Mouse (Mus musculus) thymus, postnatal 10 days (tissue): ENCODE measurements around the gene Ankrd26.
"Not testable (repeated sequence)": the region's sequence is repeated elsewhere in the genome, so short reads cannot be mapped to it uniquely, and the experiment has no call there.

ENCODE experiments used
- DNase-seq, 2 experiments: peaks; one replicate each; pipeline ENCODE4 v3.0.0; 2021; ENCODE audit warnings: low spot score in 2 of 2

Ankrd26 gene

DNA sequence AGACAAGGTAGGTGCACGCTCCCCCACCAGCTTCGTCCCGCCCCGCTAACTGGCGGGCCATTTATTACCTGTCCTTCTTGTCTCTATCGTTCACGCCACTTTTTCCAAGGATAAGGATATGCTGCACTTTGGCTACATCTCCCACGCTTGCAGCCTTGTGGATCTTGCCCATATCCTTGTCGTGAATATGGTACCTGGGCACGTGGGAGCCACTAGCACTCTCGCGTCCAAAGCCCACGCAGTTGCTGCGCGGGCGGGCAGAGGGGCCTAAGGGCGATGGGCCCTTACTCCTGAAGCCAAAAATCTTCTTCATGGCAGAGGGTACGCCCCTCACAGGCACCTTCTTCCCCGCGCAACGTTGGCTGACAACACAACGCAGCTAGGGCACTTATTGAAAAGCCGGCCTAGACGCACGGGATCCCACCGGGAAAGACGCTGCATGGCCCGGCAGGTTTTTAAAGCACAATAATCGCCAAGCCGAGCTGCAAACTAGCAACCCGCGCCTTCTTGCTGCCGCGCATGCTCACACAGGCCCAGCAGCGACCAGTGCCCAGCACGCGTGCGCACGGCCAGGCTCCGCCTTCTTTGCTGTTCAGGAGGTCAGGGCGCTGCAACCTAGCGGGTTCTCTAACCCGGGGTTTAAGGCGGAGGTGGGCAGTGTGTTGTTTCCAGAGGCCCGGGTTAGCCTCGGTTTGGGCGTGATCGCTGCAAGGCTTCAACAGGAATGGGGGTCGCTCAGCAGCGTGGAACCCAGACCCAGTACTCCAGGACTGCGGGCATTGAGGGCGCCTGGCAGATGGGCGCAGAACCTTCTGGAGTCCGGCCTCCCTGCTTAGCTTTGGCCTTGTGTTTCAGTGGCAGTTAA lies at the start of gene Ankrd26:
Gene Ankrd26 (minus strand): TSS at position 482 of the 865 bp plus-strand sequence.
- DNase-seq: peak; percentile 83 to 92

DNA sequence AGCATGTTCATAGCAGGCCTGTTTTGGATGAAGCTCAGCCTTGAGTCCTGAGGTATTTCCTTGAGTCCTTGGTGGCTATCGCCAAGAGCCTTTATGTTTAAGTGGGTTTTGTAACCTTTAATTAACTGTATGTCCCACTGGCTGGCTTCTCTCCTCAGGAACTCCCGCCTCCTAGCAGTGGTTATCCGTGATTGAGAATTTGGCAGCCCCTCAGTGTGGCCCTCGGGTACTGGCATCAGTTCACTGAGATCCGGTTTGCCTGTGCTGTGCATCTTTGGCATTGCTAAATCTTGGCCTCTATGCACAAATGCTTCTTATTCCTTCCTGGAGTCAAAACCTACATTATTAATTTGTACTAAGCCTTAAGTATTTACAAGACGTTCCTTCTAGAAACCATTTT lies 46.9 kb upstream of the Ankrd26 start:
- DNase-seq: no peak

DNA sequence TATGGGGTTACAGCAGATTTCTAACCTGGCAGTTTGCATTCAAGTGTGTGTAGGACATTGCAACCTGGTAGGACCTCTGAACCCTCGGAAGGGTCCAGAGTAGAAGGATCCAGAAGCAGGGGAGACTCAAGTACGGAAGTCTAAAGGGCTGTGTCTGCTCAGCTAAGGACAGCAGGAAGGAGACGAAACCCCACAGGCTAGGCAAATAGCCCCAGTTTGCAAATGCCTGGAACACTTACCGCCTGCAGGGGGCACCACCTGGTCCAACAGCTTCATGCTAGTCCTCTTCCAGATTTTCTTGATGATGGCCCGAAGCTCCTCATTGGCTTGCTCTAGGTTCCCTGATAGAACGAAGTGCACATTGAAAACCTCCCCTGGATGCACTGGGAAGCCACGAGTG lies 43.9 kb upstream of the Ankrd26 start:
- no peak for DNase-seq

DNA sequence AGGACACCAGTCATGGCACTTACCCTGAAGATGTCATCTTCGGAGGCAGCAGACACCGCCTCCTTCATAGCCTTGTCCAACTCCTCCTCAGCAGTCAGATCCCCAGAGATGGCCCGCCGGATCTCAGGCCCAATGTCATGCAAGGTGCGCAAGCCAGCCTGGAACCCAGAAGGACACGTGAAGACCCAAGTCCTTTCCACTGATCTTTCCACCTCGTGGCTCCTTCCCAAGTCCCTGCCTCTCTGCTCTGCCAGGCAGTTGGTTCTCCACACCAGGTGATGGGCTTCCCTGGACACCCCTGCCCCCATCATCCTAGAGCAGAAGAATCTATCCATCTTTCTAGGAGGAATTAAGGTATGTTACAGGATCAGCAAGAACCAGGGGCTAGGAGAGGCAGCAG lies 41.8 kb upstream of the Ankrd26 start:
- DNase-seq: no peak

DNA sequence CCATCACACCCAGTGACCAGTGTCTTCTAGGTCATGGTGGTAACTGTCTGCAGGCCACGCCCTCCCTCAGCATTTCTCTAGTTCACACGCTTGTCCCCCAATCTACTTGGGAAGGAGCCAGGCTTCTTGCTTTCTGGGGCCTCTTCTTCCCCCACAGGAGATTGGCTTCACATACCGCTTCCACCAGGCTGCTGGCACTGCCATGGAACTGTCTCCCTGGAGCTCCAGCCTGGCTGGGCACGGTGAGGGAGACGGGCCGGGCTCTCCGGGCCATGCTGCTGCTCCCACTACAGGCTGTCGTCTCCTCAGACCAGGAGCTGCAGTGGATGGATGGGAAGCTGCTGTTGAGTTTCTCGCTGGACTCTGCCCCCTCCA lies 33.6 kb upstream of the Ankrd26 start:
- DNase-seq: no peak

DNA sequence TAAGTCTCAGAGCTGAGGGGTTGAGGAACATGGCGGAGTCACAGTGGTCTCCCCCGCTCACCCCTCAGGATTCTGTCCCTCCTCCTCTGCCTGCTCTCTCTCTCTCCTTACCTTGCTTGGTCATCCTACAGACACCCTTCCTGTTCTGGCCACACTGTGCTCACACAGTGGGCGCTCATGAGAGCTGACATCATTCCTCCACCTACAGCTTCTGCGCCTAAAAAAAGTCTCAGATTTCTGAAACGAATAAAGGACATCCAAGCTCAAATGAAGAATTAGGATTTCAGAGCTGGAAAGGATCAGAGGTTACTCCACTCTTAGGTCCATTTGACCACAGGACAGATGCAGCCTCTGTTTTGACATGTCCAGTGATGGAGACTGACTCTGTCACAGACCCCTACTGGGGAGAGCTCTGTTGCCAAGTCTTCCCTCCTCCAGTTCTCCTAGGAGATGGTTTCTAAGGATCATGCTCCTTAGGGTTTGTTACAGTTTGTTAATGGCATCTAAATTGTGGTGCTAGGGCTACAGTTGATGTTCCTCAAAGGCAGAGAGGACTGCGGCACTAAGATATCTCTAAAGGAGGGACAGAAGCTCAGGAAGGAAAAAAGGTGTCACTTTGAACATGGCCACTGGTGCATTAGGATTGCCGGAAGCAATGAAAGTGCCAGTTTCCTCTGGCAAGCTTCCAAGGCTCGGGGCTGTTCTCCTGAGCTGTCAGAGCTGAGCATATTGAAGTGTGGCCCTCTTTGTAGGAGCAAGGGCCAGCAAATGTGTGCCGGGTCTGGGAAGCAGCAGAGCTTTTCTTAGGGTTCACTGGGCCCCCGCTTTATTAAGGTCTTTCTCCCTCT lies 33.0 kb upstream of the Ankrd26 start:
- DNase-seq: no peak

DNA sequence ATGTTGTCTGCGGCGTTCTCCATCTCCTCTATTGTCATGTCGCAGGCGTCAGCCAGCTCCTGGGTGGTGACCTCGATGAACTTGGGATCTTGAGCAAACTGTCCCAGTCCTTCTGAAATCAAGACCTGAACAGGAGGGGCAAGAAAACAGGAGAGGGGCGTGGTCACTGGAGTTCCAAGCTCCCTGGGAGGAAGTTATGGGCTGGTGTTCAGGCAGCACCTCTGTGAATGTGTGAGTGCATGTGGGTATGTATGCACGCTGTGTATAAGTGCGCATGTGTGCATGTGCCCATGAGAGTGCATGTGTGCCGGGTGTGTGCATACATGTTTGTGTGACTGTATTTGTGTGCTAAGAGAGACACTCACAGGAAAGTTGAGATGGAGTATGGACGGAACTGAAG lies 32.0 kb upstream of the Ankrd26 start:
- no peak for DNase-seq

DNA sequence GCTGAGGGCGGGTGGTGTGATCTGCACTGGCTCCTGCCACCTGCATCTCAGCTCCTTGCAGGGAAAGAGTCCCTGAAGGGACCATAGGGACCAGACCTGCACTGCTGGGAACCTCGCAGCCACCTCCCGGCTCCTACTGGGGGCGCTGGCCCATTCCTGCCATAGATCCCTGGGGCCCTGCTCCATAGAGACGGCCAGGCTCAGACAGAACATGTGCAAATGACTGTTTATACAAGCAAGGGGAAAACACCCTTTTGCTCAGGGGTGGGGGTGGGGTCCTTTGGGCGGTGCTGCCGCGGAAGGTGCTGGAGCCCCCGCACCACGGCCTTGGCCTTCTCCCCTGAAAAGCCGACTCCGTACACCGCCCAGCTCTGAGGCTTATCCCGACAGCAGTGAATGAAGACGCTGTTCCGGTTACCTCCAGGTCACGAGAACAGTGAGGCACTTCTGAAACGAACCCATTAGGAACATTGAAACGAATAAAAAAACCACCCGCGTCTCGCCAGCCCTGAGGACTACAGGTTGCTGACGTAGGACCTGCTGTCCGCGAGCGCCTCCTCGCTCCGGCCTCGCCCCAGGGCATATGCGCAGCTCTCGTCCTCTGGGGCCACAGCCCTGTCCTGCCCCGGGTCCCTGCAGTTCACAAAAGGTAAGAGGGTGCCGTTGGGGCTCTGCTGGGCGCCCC lies 31.5 kb upstream of the Ankrd26 start:
- DNase-seq: no peak

DNA sequence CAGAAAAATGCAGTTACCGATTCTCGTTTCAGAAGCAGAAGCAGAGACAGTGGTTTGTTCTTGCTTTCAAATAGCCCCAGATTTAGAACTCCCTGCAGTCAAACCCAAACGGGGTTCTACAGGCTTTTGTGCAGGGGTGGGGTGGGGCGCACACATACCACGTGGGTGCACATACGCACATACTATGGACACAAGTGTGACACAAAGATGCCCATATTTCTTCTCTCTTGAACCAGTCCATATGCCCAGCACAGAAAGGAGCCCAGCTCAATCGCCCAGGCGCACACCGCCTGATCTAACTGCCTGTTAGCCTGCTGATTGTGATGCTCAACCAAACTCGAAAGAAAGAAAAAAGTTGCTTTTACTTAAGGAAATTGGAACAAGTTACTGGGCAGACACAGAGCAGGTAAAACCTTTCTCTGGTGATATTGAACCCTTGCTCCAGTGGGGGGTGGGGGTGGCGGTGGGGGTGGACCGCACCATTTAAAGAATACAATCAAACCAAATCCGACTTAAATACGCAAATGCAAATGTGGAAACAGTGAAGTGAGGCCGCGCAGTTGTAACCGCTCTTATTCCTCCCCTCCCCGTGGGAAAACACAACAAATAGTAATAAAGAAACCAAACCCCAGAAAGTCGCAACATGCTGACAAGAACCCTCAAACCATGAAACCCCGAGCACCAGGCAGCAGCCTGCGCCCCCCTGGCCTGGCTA lies 30.8 kb upstream of the Ankrd26 start:
- no peak for DNase-seq

DNA sequence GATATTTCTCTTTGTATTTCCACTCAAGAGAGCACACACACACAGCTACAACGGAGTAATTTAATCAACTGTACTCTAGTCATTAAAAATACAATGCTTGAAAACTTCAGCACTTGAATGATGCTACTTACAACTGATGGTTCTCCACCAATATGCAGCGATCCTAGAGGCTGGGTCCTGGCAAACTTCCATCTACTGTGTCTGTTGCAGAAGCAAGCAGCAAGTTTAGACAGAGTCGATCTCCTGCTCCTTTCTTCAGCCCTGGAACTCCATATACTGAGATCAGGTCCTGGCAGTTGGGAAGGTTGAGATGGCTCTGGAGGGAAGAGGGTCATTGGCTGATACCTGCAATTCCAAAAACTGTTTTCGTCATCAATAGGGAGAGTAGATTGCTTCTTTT lies 16.7 kb upstream of the Ankrd26 start:
- DNase-seq: not testable (repeated sequence)

DNA sequence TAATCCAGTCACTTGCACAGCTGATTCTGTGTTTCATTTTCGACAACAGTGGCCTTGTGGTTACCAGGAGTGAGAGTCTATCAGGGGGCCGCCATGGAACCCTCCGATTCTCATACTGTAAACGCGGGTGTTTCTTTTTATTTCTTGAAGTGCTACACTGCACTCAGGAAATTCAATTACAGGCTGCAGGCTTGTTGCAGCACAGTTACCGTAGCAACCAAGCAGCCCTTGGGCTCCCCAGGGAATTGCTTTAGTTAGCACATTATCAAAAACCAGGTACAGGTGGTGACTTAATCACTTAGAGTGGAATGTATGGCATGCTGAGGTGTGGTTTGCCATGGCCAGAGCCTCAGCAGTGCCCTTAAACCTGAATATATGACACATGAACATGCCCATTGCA lies 12.3 kb upstream of the Ankrd26 start:
- no peak for DNase-seq

DNA sequence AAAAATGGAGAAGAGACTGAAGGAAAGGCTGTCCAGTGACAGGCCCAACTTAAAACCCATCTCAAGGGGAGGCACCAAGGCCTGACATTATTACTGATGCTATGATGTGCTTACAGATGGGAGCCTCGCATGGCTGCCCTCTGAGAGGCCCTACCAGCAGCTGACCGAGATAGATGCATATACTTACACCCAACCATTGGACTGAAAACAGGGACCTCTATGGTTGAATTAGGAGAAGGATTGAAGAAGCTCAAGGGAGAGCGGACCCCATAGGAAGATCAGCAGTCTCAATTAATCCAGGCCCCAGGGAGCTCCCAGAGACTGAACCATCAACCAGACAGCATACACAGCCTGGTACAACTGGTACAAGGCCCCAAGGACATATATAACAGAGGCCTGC lies 5.8 kb upstream of the Ankrd26 start:
- DNase-seq: no peak

DNA sequence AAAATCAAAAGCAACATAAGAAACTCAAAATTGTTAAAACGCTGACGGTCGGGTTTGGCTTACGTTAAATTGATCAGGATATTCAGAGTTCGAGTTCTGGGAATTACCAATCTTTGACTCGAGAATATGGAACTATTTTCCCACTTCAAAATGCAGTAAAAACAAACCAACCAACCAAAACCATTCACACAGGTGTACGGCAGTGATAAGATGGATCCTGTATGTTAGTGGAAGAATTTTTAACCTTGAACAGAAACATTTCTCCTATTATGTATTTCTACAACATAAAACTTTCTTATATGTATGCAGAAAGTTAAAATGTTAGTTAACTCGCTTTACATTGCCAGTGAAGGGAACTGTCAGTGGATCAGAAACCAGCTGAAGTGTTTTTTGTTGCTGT lies 801 bp downstream of the Ankrd26 start:
- no peak for DNase-seq

DNA sequence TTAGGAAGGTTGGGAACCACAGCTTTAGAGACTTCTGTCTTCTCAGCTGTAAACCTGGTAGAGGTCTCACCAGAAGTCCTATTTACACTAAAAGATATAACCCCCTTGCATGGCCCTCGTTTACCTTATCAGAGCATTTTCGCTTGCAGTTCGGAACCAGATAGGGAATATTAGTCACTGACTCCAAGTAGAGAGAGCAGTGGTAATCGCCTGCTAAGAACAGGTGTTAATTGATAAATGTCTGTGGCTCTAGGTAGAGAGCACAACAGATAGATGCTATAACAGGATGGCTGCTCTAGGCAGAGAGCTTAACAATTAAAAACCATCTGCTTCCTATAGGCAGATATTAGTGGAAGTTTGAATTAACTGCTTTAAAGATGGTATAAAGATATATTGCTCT lies 23.4 kb downstream of the Ankrd26 start:
- DNase-seq: no peak

DNA sequence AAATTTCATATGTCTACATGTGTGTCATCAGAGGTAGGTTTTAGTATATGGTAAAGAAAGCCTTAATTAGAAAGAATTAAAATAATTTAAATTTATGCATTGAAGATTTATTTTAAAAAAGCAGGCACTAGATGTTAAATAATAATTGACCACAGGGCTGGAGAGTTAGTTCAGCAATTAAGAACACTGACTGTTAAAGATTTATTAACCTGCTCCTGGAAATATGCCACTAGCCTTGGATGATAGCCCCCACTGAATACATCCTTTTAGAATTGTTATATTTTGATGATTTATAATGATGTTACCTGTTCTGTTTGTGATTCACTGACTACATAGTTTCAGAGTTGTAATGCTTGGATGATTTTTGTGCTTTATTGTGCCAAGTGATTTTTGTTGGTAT lies 24.8 kb downstream of the Ankrd26 start:
- DNase-seq: not testable (repeated sequence)

DNA sequence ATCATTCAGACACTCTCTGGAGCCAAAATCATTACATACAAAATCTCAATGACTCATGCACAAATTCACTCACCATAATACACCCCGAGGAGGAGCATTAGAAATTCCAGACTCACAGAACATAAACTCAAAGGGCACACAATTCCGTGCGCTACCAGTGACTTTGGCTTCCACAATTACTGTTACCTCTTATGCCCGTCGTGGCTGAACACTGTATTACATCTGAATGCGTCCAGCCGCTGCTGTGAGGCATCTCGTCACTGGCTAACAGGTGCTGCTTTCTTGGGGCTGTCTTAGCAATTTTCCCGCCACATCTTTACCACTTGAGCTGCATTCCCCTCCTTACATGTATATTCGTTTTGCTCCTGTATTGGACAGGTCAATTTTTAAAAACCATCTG lies 26.7 kb downstream of the Ankrd26 start:
- no peak for DNase-seq

DNA sequence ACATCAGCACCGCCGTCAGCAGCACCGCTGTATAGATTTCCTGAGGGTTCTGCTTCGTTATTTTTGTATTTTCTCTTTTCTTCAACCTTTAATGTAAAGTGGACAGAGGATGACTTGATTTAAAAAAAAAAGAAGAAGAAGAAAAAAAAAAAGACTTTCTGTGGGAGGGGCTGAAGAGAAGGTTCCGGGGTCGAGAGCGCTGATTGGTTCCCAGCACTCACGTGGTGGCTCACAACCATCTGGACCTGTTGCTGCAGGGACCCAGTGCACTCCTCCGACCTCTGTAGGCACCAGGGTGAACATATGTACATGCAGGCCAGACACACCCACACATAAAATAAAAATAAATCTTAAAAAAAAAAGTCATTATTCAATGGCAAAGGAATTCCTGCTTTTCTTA lies 28.6 kb downstream of the Ankrd26 start:
- no peak for DNase-seq

DNA sequence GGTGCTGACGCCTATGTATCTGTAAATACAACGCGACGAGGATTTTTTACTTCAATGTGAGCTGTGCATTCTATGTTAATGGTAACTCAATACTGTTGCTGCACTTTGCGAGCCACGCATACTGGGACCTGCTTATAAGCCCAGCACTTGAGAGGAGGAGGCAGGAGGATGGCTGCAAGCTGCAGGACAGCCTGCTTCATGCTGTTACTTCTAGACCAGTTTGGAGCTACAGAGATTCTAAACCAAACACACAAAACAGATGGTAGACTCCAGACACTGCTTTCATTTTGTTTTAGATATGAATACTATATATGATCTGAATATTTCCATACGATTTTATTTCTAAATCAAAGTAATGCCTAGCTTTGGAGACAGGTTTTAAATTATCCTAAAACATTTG lies 41.4 kb downstream of the Ankrd26 start:
- no peak for DNase-seq

DNA sequence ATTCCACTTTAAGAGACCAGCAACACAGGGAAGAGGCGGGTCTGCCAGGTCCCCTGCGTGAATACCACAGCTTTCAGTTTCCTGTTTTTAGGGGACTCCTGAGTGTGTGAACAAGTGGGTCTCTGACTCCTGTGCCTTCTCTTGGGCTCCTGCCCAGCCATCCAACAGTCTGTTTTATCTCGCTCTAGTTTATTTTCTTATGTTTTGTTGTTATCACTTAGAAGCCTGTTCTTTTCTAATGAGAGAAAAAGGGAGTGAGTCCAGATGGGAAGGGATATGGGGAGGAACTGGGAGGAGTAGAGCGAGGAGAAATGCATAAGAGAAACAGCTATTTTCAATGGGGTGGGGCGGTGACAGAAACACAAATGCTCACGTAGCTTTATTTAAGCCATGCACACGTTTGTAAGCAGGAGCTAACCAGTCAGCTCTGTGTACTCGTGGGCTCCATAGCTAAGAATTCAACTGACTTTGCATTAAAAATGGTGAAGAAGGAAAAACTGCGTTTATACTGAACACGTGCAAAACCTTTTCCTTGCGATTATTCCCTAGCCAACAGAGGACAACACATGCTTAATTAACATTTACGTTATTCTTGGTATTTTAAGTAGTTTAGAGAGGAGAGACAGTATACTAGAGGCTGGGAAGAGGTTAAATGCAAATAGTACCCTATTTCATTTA lies 48.6 kb downstream of the Ankrd26 start:
- DNase-seq: no peak

DNA sequence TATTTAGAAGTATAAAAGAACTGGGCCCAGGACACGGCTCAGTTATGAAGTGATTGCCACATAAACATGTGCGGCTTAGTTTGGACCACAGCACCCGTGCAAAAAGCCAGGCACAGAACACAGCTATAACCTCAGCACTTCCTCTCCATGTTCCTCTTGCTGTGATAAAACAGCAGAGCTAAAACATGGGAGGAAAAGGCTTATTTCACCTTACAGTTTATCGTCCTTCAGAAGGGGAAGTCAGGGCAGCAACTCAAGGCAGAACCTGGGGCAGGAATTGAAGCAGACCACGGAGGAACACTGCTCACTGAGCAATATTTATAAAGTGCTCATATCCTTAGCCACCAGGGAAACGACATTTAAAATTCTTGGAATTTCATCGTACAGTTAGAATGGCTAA lies 63.0 kb downstream of the Ankrd26 start:
- no peak for DNase-seq

DNA sequence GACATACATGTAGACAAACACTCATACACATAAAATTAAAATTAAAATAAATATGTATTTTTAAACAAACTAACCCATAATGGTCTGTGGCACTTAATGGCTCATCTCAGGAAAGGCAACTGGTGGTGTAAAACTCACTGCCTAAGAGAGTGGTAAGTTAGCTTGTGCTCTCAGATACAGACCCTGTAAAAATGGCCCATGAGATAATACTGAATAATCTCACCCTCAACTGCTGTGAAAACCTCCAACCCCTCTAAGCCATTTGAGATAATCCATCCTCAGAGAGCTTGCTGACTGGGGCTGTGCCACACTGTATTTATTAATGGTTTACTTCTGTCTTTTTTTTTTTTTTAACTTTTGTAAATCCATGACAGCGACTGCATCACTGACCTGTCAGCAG lies 79.9 kb downstream of the Ankrd26 start:
- DNase-seq: no peak
